Mouse (Mus musculus) brain, embryonic 14.5 days (tissue): Measurements from ENCODE around the gene Adh4.

Source experiments
- CTCF ChIP-seq: fragments of 200-500 bp; IDR thresholded peaks from 2 replicates; pipeline ENCODE4 v1.5.1; 2012; ENCODE audit warnings: inconsistent platforms, mild to moderate bottlenecking, moderate library complexity, borderline replicate concordance; ENCODE audit not compliant: insufficient read depth, insufficient read length; ENCODE audit errors: extremely low read depth
- POLR2A ChIP-seq: fragments of 200-500 bp; IDR thresholded peaks from 2 replicates; pipeline ENCODE4 v1.6.1; 2012; ENCODE audit warnings: mild to moderate bottlenecking, inconsistent platforms, borderline replicate concordance; ENCODE audit not compliant: poor library complexity, insufficient read depth, insufficient read length, severe bottlenecking; ENCODE audit errors: extremely low read depth

GRCm38 (mm10) chr3:138438716-138439115 is 23.4 kb downstream of the Adh4 start:
- no peak for TF ChIP-seq POLR2A
- no peak for TF ChIP-seq CTCF
